Mouse (Mus musculus) olfactory bulb, adult 2 months (tissue): ENCODE measurements around the gene Hyou1.

Experiments used
- CTCF ChIP-seq: fragments of 200-500 bp; IDR thresholded peaks from 2 replicates; pipeline ENCODE4 v1.5.1; 2012; ENCODE audit warnings: low read depth, mild to moderate bottlenecking, low read length, moderate library complexity; ENCODE audit not compliant: insufficient read depth
- POLR2A ChIP-seq: fragments of 200-500 bp; IDR thresholded peaks from 2 replicates; pipeline ENCODE4 v1.6.1; 2012; ENCODE audit warnings: mild to moderate bottlenecking, low read depth, low read length, moderate library complexity; ENCODE audit not compliant: insufficient read depth

- no peak for TF ChIP-seq POLR2A
- no peak for TF ChIP-seq CTCF
Observed at GRCm38 (mm10) chr9:44364480-44364879, 14.8 kb upstream of the Hyou1 start.
